Mouse (Mus musculus) adipocyte (in vitro differentiated cells): Measurements from ENCODE around the gene Clasp1.
"Not testable (repeated sequence)": the region's sequence is repeated elsewhere in the genome, so short reads cannot be mapped to it uniquely, and the experiment has no call there.

Experiments
- DNase-seq: peaks from one replicate; pipeline ENCODE4 v3.0.0-alpha.2; 2016; ENCODE audit warnings: low spot score

Gene Clasp1

DNA sequence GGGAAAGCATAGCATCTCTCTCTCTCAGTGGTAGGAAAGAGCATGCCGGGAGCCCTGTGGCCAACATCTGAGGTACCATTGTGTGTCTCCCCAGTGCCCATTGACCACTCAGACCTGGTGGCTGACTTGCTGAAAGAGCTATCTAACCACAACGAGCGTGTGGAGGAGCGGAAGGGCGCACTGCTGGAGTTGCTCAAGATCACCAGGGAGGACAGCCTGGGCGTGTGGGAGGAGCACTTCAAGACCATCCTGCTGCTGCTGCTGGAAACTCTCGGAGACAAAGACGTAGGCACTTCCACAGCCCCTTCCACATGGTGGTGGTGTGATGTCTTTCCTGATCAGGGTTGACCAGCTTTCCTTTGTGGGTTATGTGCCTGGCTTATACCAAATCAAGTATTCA, 192.3 kb downstream of the Clasp1 start:
- DNase-seq: no peak

DNA sequence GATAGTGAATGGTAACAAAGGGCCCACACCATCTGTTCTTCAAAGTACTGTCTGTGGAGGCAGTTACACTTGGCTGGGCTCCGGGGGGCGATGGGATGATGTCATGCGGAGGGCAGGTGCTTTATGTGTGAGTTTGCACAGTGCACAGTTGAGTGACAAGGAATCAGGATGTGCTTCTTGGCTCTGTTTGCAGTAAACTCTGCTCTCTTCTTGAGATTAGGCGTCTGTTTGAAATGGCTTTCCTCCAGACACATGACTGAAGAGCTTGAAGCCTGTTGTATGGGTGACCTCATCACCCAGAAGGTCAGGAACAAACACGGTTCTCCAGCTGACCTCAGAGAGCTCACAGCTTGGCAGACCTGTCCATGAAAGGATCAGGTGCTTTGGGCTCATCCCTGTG, 200.9 kb downstream of the Clasp1 start:
- peak; percentile 5 for DNase-seq

- no peak for DNase-seq
Measured at GRCm38 (mm10) chr1:118592933-118593332, 204.1 kb downstream of the Clasp1 start.

DNA sequence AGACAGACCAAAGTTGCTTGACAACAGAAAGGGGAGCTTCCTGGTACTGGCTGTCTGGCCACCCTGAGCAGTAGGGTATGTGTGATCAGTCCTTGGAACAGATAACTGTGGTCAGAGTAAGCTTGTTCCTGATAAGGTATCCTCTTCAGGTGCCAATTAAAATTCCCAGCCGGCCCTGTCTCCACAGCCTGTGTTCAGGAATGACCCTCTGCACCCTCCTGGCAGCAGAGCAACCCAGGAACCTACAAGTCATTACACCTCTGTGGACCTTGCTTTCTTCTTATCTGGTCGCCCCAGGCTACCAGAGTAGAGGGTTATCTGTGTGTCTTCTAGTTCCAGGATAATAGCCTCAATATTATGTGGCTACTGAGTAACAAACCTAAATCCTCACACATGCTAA, 206.5 kb downstream of the Clasp1 start:
- DNase-seq: no peak

DNA sequence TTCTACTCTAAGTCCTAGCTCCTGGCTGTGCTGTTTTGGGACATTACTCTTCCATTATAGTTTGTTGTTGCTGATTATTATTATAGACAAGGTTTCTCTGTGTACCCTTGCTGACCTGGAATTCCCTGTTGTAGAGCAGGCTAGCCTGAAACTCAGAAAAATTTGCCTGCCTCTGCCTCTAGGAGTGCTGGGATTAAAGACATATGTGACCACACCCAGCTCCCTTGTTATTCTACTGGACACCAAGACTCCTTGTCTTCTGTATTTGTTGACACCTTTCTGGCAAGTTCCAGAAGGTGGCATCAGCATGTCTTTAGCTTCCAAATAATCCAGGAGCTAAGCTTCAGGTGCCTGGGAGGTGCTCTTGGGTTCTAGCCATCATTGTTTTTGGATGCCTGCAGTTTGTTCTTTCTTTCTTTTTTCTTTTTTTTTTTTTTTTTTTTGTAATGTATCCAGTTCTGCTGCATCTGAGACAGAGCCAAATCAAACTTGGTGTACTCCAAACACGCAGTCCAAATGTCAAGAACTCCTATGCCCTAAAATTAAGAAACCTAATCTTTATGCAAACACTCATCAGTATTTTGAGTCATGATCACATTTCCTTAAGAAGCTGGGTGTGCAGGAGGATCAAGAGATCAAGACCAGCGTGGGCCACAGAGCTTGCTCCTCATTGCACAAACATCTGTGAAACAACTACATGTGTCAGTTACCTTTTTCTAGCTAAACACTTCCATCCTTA, 208.8 kb downstream of the Clasp1 start:
- no peak for DNase-seq

GRCm38 (mm10) chr1:118598339-118598738, 209.5 kb downstream of the Clasp1 start:
- DNase-seq: no peak

DNA sequence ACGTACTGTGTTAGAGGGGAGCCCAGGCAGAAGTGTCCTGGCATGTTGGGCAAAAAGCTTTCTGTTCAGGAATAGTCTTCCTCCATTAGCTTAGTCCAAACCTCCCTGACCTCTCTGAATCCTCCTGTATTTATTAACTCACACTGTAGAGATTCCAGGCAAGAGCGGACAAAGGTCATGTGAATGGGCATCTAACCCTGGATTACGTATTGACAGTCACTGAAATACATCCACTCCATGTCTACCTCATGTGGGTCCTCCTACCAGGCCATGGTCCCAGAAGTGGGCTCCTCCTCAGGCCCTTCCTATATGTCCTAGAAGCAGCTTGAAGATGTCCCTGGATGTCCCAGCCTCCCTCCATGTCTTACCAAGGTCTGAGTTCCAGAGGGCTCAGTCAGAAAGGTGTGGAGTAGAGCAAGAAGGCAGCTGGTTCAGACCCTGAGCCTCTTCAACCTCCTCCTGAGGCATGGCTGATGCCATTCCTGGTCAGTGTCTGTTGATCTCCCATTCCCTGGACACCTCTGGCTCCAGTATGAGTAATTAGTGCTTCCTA, 224.8 kb downstream of the Clasp1 start:
- no peak for DNase-seq

GRCm38 (mm10) chr1:118621055-118621454, 232.2 kb downstream of the Clasp1 start:
- not testable (repeated sequence) for DNase-seq

- DNase-seq: no peak
Measured at GRCm38 (mm10) chr1:118622857-118623256, 234.0 kb downstream of the Clasp1 start.

- DNase-seq: no peak
Measured at GRCm38 (mm10) chr1:118625461-118625860, 236.6 kb downstream of the Clasp1 start.

- DNase-seq: no peak
Measured at GRCm38 (mm10) chr1:118625921-118626320, 237.1 kb downstream of the Clasp1 start.

DNA sequence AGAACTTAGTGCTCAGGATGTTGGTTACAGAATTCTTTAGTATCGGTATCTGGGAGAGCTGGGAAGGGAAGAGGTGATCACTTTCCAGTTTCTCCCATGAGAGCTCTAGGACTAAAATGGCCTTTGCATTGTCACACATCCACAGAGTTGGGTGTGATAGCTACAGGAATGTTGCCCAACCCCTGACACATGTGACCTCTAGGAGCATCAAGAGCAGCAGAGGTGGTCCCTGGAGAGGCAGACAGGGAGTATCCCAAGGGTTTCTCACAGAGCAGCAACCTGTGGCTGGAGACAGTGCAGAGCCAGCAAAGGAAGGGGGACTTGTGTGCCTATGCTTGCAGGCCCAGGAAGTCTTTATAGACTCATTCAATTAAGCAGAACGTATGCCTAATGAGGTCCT, 237.6 kb downstream of the Clasp1 start:
- no peak for DNase-seq

GRCm38 (mm10) chr1:118627781-118628464, 239.1 kb downstream of the Clasp1 start, which contains the start of gene Tfcp2l1:
Gene Tfcp2l1, plus strand, starts transcription at chr1:118627945.
- DNase-seq: no peak

- no peak for DNase-seq
Measured at GRCm38 (mm10) chr1:118633415-118633980, 244.6 kb downstream of the Clasp1 start.

DNA sequence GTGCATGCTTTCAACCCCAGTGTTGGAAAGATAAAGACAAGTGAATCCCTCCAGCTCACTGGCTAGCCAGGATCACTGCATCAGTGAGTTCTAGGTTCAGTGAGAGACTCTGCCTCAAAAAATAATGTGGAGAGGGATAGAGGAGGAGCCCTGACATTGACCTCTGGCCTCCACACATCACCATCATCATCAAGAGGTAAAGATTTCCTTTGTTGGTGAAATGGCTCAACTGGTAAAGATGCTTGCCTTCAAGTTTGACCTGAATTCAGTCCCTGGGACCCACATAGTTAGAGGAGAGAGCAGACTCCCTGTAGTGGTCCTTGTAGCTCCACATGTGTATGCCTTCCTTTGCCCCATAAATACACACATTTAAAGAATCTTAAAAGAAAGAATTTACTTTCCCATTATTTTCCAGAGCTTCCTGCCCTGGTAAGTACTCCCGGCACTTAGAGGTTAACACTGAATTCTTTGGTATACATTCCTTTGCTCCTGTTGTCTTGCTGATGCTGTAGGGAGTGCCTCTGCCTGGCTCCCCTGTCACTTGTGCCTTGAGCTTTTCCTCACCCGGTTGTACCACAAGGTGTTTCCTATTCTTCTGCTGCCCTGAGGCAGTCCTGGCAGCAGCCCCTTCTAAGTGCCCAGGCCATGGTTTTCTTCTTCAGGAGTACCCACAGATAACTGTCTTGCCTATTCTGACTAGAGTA, 253.6 kb downstream of the Clasp1 start:
- DNase-seq: no peak

DNA sequence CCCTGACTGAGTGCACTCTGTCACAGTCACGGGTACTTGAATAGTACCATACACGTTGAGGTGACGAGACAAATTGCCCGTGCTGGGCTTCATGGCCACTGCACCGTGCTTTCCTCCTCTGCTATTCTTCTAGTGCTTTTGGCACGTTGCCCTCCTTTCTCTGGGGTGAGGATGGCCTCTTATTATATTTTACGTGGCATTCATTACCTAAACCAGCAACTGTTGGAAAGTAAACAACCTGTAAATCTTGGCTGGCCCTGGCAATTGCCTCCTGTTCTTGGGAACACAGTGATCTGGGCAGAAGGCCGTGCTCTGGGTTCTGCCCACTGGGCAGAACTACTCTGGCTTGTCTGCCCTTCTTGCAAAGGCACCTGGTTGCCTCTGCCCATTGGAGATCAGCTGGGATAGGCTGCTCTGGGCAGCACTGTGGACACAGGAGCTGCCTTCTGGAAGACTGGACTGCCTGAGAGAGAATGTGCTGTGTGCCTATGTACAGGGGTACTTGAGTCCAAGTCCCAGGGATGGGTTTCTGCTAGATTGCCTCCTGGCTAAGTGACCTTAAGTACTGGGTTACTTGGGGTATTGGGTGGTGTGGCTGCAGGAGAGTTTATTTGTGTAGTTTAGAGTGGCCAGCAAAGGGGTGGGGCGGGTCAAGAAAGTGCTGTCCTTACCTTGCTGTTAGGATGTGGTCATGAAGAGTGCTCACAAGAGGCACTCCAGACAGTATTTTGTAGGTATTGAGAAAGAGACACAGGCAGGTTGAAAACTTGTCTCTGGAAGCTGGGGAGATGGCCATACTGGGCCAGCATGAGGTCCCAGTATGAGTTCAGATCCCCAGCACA, 254.5 kb downstream of the Clasp1 start:
- peak; percentile 10 for DNase-seq

DNA sequence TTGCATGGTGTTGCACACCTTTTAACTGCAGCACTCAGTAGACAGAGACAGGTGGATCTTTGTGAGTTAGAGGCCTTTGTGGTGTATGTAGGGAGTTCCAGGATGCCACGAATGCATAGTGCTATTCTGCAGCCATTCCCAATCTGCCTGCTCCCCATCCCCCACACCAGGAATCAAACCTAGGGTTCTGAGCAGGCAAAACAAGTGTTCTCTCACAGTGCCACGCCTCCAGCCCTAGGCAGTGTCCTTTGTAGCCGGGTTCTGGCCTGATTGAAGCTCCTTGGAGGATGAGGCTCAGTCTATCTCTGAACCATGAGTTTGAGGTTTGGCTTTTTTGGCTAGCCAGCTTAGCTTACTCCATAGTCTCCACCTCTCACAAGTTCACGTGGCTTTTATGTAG, 256.8 kb downstream of the Clasp1 start:
- DNase-seq: no peak

DNA sequence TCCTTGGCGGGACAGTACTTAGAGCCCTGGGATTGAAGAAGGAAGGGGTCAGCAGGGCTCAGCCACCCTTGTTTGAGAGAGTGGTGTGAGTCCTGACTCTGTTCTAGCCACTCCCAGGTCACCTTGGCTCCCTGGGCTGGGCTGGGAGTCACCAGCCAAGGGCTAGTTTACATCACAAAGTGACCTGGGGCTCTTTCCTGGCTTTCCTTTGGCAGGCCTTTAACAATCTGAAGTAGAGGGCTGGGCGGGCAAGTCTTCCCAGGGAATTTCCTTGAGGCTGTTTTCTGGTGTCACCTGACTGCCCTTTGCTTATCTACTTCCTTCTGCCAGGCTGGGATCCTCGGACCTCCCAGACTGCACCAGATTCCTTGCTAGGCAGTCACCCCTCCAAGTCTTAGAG, 259.2 kb downstream of the Clasp1 start:
- no peak for DNase-seq

GRCm38 (mm10) chr1:118649933-118650770, 261.3 kb downstream of the Clasp1 start:
- no peak for DNase-seq

DNA sequence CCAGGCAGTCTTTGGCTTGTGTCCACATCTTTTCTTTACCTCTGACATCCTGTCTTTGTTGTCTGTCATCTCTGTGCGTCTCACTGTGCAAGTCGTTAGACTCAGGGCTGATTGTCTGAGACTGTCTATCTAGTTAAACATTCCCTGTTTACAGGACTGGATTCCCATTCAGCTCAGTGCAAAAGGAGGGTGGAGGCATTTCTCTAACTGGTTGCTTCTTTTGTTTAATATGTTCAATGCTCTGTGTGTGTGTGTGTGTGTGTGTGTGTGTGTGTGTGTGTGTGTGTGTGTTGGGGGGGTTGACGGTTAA, 261.9 kb downstream of the Clasp1 start:
- no peak for DNase-seq

- DNase-seq: no peak
Measured at GRCm38 (mm10) chr1:118658716-118659115, 269.9 kb downstream of the Clasp1 start.
